Comparison of ENCODE assay signal across 8 mouse cellular contexts in genomic region chr1:44147563-44148381, GRCm38 (mm10). TPM values are rescaled to one million over a fixed set of nuclear protein-coding genes. Genes with fewer than 3 reads are reported as not detected.
DNase-seq lines count a peak whose midpoint lies in the region; ATAC-seq and TF ChIP-seq lines count a peak whose summit lies in the region.

Gene Ercc5, plus strand, starts transcription at chr1:44147744.

- H3K4me1 ChIP-seq in CH12.LX (ENCODE audit: control insufficient read depth in 1 of 2, insufficient read depth in 2 of 2), result peaks cover 0 to 11% of the 10 kb centered on the region in 2 experiments; a peak in 2 of 4 replicates
- no peaks in the 10 kb centered on the region for H3K4me1 ChIP-seq in forebrain, embryonic 11.5 days (replicated peaks; ENCODE audit: control insufficient read depth, insufficient read depth, low read length)
- H3K4me1 ChIP-seq in heart, postnatal 0 days (ENCODE audit: control insufficient read depth, insufficient read depth), result peaks cover 4% of the 10 kb centered on the region; the same call in 1 of the 2 replicates
- H3K4me1 ChIP-seq in liver, embryonic 16.5 days (ENCODE audit: control insufficient read depth, low read depth, low read length), result peaks cover 7% of the 10 kb centered on the region
- peaks cover 19% of the 10 kb centered on the region for H3K4me1 ChIP-seq in neural tube, embryonic 13.5 days (replicated peaks)
- H3K4me1 ChIP-seq in testis, adult 2 months (ENCODE audit: control insufficient read depth, insufficient read depth, low read length), result no peaks in the 10 kb centered on the region; the same call in none of the 2 replicates

- TF ChIP-seq CTCF in CH12.LX (conservative IDR thresholded peaks at IDR 0.05 in 1 of 2, IDR thresholded peaks at IDR 0.05 in 1 of 2; ENCODE audit: low read depth in 2 of 2, low read length in 2 of 2), result no peak
- TF ChIP-seq CTCF in heart, postnatal 0 days (IDR thresholded peaks at IDR 0.05; ENCODE audit: low read depth), result no peak
- TF ChIP-seq CTCF in testis, adult 2 months (IDR thresholded peaks at IDR 0.05; ENCODE audit: control insufficient read depth, insufficient read depth, insufficient replicate concordance, low read depth, low read length), result no peak

- peak within 1 kb of the TSS; percentile 81 for H3K4me2 ChIP-seq in CH12.LX (ENCODE audit: insufficient read depth, low read depth, poor library complexity, severe bottlenecking)
- peak within 1 kb of the TSS; percentile 54 for H3K4me2 ChIP-seq in forebrain, embryonic 11.5 days (ENCODE audit: low read depth, low read length, severe bottlenecking)
- peak within 1 kb of the TSS; percentile 66 for H3K4me2 ChIP-seq in heart, postnatal 0 days (ENCODE audit: low read depth, low read length)
- H3K4me2 ChIP-seq in liver, embryonic 16.5 days (ENCODE audit: low read depth, low read length), result peak within 1 kb of the TSS; percentile 87
- peak within 1 kb of the TSS; percentile 76 for H3K4me2 ChIP-seq in neural tube, embryonic 13.5 days

- peak; percentile 98 for ATAC-seq in forebrain, embryonic 11.5 days (replicated peaks; ENCODE audit: low FRiP score)
- ATAC-seq in heart, postnatal 0 days (ENCODE audit: insufficient read depth, low read depth), result peak; percentile 96
- ATAC-seq in liver, embryonic 16.5 days (ENCODE audit: low read depth), result peak; percentile 96
- peak; percentile 98 for ATAC-seq in neural tube, embryonic 13.5 days (ENCODE audit: low read depth)

- H3K27me3 ChIP-seq in CH12.LX (replicated peaks), result no peaks in the 10 kb centered on the region
- H3K27me3 ChIP-seq in forebrain, embryonic 11.5 days (ENCODE audit: control insufficient read depth, insufficient read depth, low read length), result no peaks in the 10 kb centered on the region
- H3K27me3 ChIP-seq in heart, postnatal 0 days (ENCODE audit: control insufficient read depth, insufficient read depth, low read length), result no peaks in the 10 kb centered on the region
- H3K27me3 ChIP-seq in liver, embryonic 16.5 days (ENCODE audit: control insufficient read depth, insufficient read depth, low read depth, low read length), result no peaks in the 10 kb centered on the region
- no peaks in the 10 kb centered on the region for H3K27me3 ChIP-seq in neural tube, embryonic 13.5 days
- no peaks in the 10 kb centered on the region for H3K27me3 ChIP-seq in testis, adult 2 months (ENCODE audit: control insufficient read depth, insufficient read depth, low read length)

- TF ChIP-seq EP300 in CH12.LX (IDR thresholded peaks at IDR 0.05; ENCODE audit: low read length), result 0 out of 2 replicates have a peak, but pooled peaks have one; percentile 29
- TF ChIP-seq EP300 in heart, postnatal 0 days (IDR thresholded peaks at IDR 0.05; ENCODE audit: low read depth), result peak; percentile 57; the same call in 1 of the 2 replicates

- peak; percentile 91 for TF ChIP-seq POLR2A in CH12.LX (IDR thresholded peaks at IDR 0.05; ENCODE audit: low read depth, low read length)
- peak; percentile 79 for TF ChIP-seq POLR2A in testis, adult 2 months (IDR thresholded peaks at IDR 0.05; ENCODE audit: control insufficient read depth, low read depth, low read length)

- peaks cover 2% of the 10 kb centered on the region; the same call in 1 of the 2 replicates for H3K79me2 ChIP-seq in CH12.LX (replicated peaks; ENCODE audit: control insufficient read depth, extremely low read depth, insufficient read depth, poor library complexity, severe bottlenecking)

- H3K4me3 ChIP-seq in CH12.LX (replicated peaks in 1 of 3; ENCODE audit: low read depth in 2 of 3, low read length in 2 of 3, poor library complexity in 1 of 3), result peak within 1 kb of the TSS; percentile 75 to 85 (median 81)
- peak within 1 kb of the TSS; percentile 72 for H3K4me3 ChIP-seq in forebrain, embryonic 11.5 days (ENCODE audit: low read depth, low read length)
- H3K4me3 ChIP-seq in heart, postnatal 0 days (ENCODE audit: low read depth, low read length), result peak within 1 kb of the TSS; percentile 83
- peak within 1 kb of the TSS; percentile 97 for H3K4me3 ChIP-seq in liver, embryonic 16.5 days (ENCODE audit: low read depth, low read length)
- peak within 1 kb of the TSS; percentile 67 for H3K4me3 ChIP-seq in neural tube, embryonic 13.5 days
- H3K4me3 ChIP-seq in testis, adult 2 months (ENCODE audit: control insufficient read depth, low read depth, low read length), result peak within 1 kb of the TSS; percentile 90

- peak within 1 kb of the TSS; percentile 4 for H3K27ac ChIP-seq in CH12.LX (ENCODE audit: insufficient read depth, low read depth)
- H3K27ac ChIP-seq in forebrain, embryonic 11.5 days (ENCODE audit: low read depth, low read length), result peak within 1 kb of the TSS; percentile 95
- peak within 1 kb of the TSS; percentile 93 for H3K27ac ChIP-seq in heart, postnatal 0 days (ENCODE audit: low read depth)
- peak within 1 kb of the TSS; percentile 85 for H3K27ac ChIP-seq in liver, embryonic 16.5 days (ENCODE audit: low read length)
- peak within 1 kb of the TSS; percentile 97 for H3K27ac ChIP-seq in neural tube, embryonic 13.5 days (replicated peaks)
- peak within 1 kb of the TSS; percentile 73 for H3K27ac ChIP-seq in testis, adult 2 months (ENCODE audit: control insufficient read depth, insufficient read depth, low read depth, low read length)

- dilution Hi-C loops in CH12.LX (cut with MboI; ENCODE audit: extremely low pct_ligation_motif_present, extremely low pct_unique_long_range_greater_than_20kb, low sequenced_read_pairs), result no loop called here

- H3K36me3 ChIP-seq in CH12.LX (replicated peaks in 1 of 2; ENCODE audit: control insufficient read depth in 1 of 2, insufficient read depth in 1 of 2, low read length in 1 of 2), result peaks cover 0 to 2% of the 10 kb centered on the region in 2 experiments
- H3K36me3 ChIP-seq in forebrain, embryonic 11.5 days (ENCODE audit: control insufficient read depth, insufficient read depth, low read length), result no peaks in the 10 kb centered on the region
- peaks cover 7% of the 10 kb centered on the region for H3K36me3 ChIP-seq in heart, postnatal 0 days (replicated peaks; ENCODE audit: control insufficient read depth, insufficient read depth, low read length)
- H3K36me3 ChIP-seq in liver, embryonic 16.5 days (ENCODE audit: control insufficient read depth, insufficient read depth), result no peaks in the 10 kb centered on the region
- H3K36me3 ChIP-seq in neural tube, embryonic 13.5 days, result peaks cover 13% of the 10 kb centered on the region
- H3K36me3 ChIP-seq in testis, adult 2 months (ENCODE audit: control insufficient read depth, insufficient read depth, low read length), result no peaks in the 10 kb centered on the region

- H3K9me3 ChIP-seq in CH12.LX (replicated peaks; ENCODE audit: low read length), result no peaks in the 10 kb centered on the region
- no peaks in the 10 kb centered on the region for H3K9me3 ChIP-seq in forebrain, embryonic 11.5 days (ENCODE audit: control insufficient read depth, low read length)
- H3K9me3 ChIP-seq in heart, postnatal 0 days (replicated peaks; ENCODE audit: control insufficient read depth, low read length), result no peaks in the 10 kb centered on the region
- H3K9me3 ChIP-seq in liver, embryonic 16.5 days (replicated peaks; ENCODE audit: control insufficient read depth, low read length), result no peaks in the 10 kb centered on the region
- H3K9me3 ChIP-seq in neural tube, embryonic 13.5 days, result no peaks in the 10 kb centered on the region

- peak within 1 kb of the TSS; percentile 93 for H3K9ac ChIP-seq in CH12.LX (ENCODE audit: insufficient read depth, low read depth)
- peak within 1 kb of the TSS; percentile 93 for H3K9ac ChIP-seq in forebrain, embryonic 11.5 days (ENCODE audit: low read length)
- H3K9ac ChIP-seq in heart, postnatal 0 days (replicated peaks; ENCODE audit: low read depth, low read length), result peak within 1 kb of the TSS; percentile 84
- peak within 1 kb of the TSS; percentile 93 for H3K9ac ChIP-seq in liver, embryonic 16.5 days (ENCODE audit: low read depth, low read length)
- H3K9ac ChIP-seq in neural tube, embryonic 13.5 days, result peak within 1 kb of the TSS; percentile 87

- in situ Hi-C loops in CH12.LX (cut with MboI; ENCODE audit: low pct_ligation_motif_present, low pct_unique_long_range_greater_than_20kb, low sequenced_read_pairs), result no loop called here

- TF ChIP-seq RAD21 in CH12.LX (IDR thresholded peaks at IDR 0.05; ENCODE audit: low read depth, low read length), result no peak

- under 1% methylated on average over 66 of the region's 66 CpGs for WGBS in forebrain, embryonic 11.5 days
- under 1% methylated on average over 66 of the region's 66 CpGs for WGBS in heart, postnatal 0 days
- under 1% methylated on average over 66 of the region's 66 CpGs for WGBS in liver, embryonic 16.5 days (ENCODE audit: insufficient replicate concordance)
- WGBS in neural tube, embryonic 13.5 days, result under 1% methylated on average over 66 of the region's 66 CpGs

- DNase-seq in CH12.LX (ENCODE audit: extremely low read depth), result peak; percentile 93
- peak; percentile 84 for DNase-seq in c-Kit-positive CD71-positive TER-119-negative erythroid progenitor cells, embryonic 14.5 days (ENCODE audit: low read depth)
- peak; percentile 93 for DNase-seq in forebrain, embryonic 11.5 days (ENCODE audit: low spot score)
- DNase-seq in heart, postnatal 0 days (ENCODE audit: low spot score), result peak; percentile 94
- DNase-seq in kidney, postnatal 4 days, result peak; percentile 83 to 89

TF ChIP-seq in CH12.LX, 34 proteins besides CTCF, POLR2A, EP300 and RAD21 (continues in another document):
- TF ChIP-seq KAT2A (IDR thresholded peaks at IDR 0.05; ENCODE audit: insufficient replicate concordance, low read length) (0 out of 2 replicates have a peak, but pooled peaks have one; percentile 37), CHD1 (IDR thresholded peaks at IDR 0.05; ENCODE audit: low read depth, low read length) (no peak), ZMIZ1 (IDR thresholded peaks at IDR 0.05; ENCODE audit: low read depth, low read length) (peak; percentile 93), MYC (IDR thresholded peaks at IDR 0.05; ENCODE audit: low read depth, low read length) (peak; percentile 44; the same call in 1 of the 2 replicates), USF1 (IDR thresholded peaks at IDR 0.05; ENCODE audit: low read depth, low read length) (no peak), BHLHE40 (IDR thresholded peaks at IDR 0.05; ENCODE audit: low read depth, low read length) (peak; percentile 72), ZC3H11A (IDR thresholded peaks at IDR 0.05; ENCODE audit: low read depth, low read length) (no peak), UBTF (IDR thresholded peaks at IDR 0.05; ENCODE audit: low read depth, low read length) (0 out of 2 replicates have a peak, but pooled peaks have one; percentile 50)

RNA-seq across cellular contexts. Expression of gene Ercc5, which starts in this region (rescaled TPM):
- total RNA-seq in CH12.LX (2012; rRNA removed) (9.8 and 11.7 TPM in 2 replicates), CH12.LX (2014; rRNA removed) (7.1 and 7.4 TPM in 2 replicates)
- 8.2 and 8.9 TPM in 2 replicates for polyA plus RNA-seq in CH12.LX (2012; ENCODE audit: insufficient read length, low read depth)
- 36.0 and 40.9 TPM in 2 replicates for polyA plus RNA-seq in forebrain, embryonic 11.5 days (2014; fragmentation: Nextera tagmentation; extraction: Ambion mirVana)
- 12.1 and 39.8 TPM in 2 replicates for total RNA-seq in heart, postnatal 0 days (2014; rRNA removed; ENCODE audit: low replicate concordance)
- polyA plus RNA-seq in heart, postnatal 0 days (2015; fragmentation: Nextera tagmentation; extraction: Ambion mirVana), result 9.3 and 10.7 TPM in 2 replicates
- polyA plus RNA-seq in liver, embryonic 16.5 days (2015; fragmentation: Nextera tagmentation; extraction: Ambion mirVana), result 4.0 and 4.6 TPM in 2 replicates
- polyA plus RNA-seq in neural tube, embryonic 13.5 days (2015; fragmentation: Nextera tagmentation; extraction: Ambion mirVana), result 33.1 and 33.6 TPM in 2 replicates
- polyA plus RNA-seq in testis, adult 2 months (2012; rRNA removed), result 3.6 and 5.2 TPM in 2 replicates

Comparison
In these comparisons a context has a peak if more than half of its experiments do, and no peak if none do; other contexts are left out.
1. Peak in every context shown above with its lines: DNase-seq, ATAC-seq, H3K4me3 ChIP-seq and H3K27ac ChIP-seq.
2. H3K27ac ChIP-seq: peak in every context shown above with its lines; median percentile 97 in neural tube, embryonic 13.5 days; 95 in forebrain, embryonic 11.5 days; 93 in heart, postnatal 0 days; 85 in liver, embryonic 16.5 days; 73 in testis, adult 2 months; 4 in CH12.LX.